Mouse (Mus musculus) heart, postnatal 0 days (tissue): ENCODE results near the gene Pde1a. TPM values are rescaled to one million over a fixed set of nuclear protein-coding genes. Genes with fewer than 3 reads are reported as not detected.

Experiments
- ATAC-seq: fragments of 200-750 bp; cut with Nextera tagmentation; 2 replicates; pipeline ENCODE4 v1.8.0; 2017; ENCODE audit warnings: low read depth, moderate number of reproducible peaks, moderate library complexity; ENCODE audit not compliant: insufficient read depth
- DNase-seq: peaks from one replicate; pipeline ENCODE4 v3.0.0-alpha.2; 2016; ENCODE audit warnings: low spot score
- H3K27ac ChIP-seq: fragments of 300-500 bp; sonication (generic); 2 replicates; pipeline ENCODE4 v1.5.1; 2014; ENCODE audit warnings: low read depth, mild to moderate bottlenecking
- H3K27me3 ChIP-seq: fragments of 300-500 bp; sonication (generic); 2 replicates; pipeline ENCODE4 v1.6.1; 2014; ENCODE audit warnings: low read length, mixed read lengths; ENCODE audit not compliant: control insufficient read depth, insufficient read depth
- H3K36me3 ChIP-seq: fragments of 300-500 bp; sonication (generic); replicated peaks from 2 replicates; pipeline ENCODE4 v1.6.1; 2014; ENCODE audit warnings: low read length, mixed read lengths; ENCODE audit not compliant: control insufficient read depth, insufficient read depth
- H3K4me1 ChIP-seq: fragments of 300-500 bp; sonication (generic); 2 replicates; pipeline ENCODE4 v1.6.1; 2014; ENCODE audit warnings: antibody characterized with exemption; ENCODE audit not compliant: control insufficient read depth, insufficient read depth
- H3K4me2 ChIP-seq: fragments of 300-500 bp; sonication (generic); 2 replicates; pipeline ENCODE4 v1.6.1; 2014; ENCODE audit warnings: low read depth, mild to moderate bottlenecking, low read length, moderate library complexity
- H3K4me3 ChIP-seq: fragments of 300-500 bp; sonication (generic); 2 replicates; pipeline ENCODE4 v1.5.1; 2014; ENCODE audit warnings: low read depth, low read length
- H3K9ac ChIP-seq: fragments of 300-500 bp; sonication (generic); replicated peaks from 2 replicates; pipeline ENCODE4 v1.6.1; 2014; ENCODE audit warnings: low read depth, low read length, mixed read lengths
- H3K9me3 ChIP-seq: fragments of 300-500 bp; sonication (generic); replicated peaks from 2 replicates; pipeline ENCODE4 v1.6.1; 2016; ENCODE audit warnings: low read length; ENCODE audit not compliant: control insufficient read depth
- CTCF ChIP-seq: IDR thresholded peaks from 2 replicates; pipeline ENCODE4 v1.5.1; 2016; ENCODE audit warnings: antibody characterized with exemption, control low read depth, low read depth
- EP300 ChIP-seq: IDR thresholded peaks from 2 replicates; pipeline ENCODE4 v1.6.1; 2016; ENCODE audit warnings: antibody characterized with exemption, low read depth
- WGBS: fragments of 180-500 bp; shearing (Covaris S2); extraction: QIAGEN DNeasy Blood & Tissue Kit; methylation state at CpG from one replicate; pipeline ENCODE4 v1.1.7; 2014; 5-methylcytosine and 5-hydroxymethylcytosine counted together
- polyA plus RNA-seq: library from polyadenylated mRNA; unstranded; fragments of >200 nt; fragmentation: Nextera tagmentation; extraction: Ambion mirVana; gene quantifications from 2 replicates; pipeline ENCODE4 v1.2.1, GENCODE M21; 2015
- total RNA-seq: library from RNA; depleted of rRNA; stranded (reverse); fragments of >200 nt; gene quantifications from 2 replicates; pipeline ENCODE4 v1.2.3, GENCODE M21; 2014; ENCODE audit warnings: low replicate concordance

The Pde1a gene
- total and polyA plus RNA-seq, 2 experiments from 2014 or later: 7.6 to 12.9 TPM

- no peak for DNase-seq
- Histone ChIP-seq H3K27ac (no peak overlapping the region), H3K4me1 (no peaks in the 10 kb centered on the region), H3K9ac (no peak overlapping the region), H3K9me3 (no peaks in the 10 kb centered on the region), H3K27me3 (no peaks in the 10 kb centered on the region), H3K4me2 (no peak overlapping the region), H3K4me3 (no peak overlapping the region), H3K36me3 (no peaks in the 10 kb centered on the region)
- no peak for TF ChIP-seq CTCF
- TF ChIP-seq EP300: no peak
- no peak for ATAC-seq
- 79% methylated on average over 6 of the region's 6 CpGs for WGBS
These were observed 171.5 kb downstream of the Pde1a start for GRCm38 (mm10) chr2:79957659-79958340.

- Histone ChIP-seq H3K4me1 (no peaks in the 10 kb centered on the region), H3K4me2 (no peak overlapping the region), H3K4me3 (no peak overlapping the region), H3K9me3 (no peaks in the 10 kb centered on the region), H3K36me3 (no peaks in the 10 kb centered on the region), H3K27ac (no peak overlapping the region), H3K9ac (no peak overlapping the region), H3K27me3 (no peaks in the 10 kb centered on the region)
- TF ChIP-seq EP300 (no peak), CTCF (no peak)
- 36% methylated on average over 8 of the region's 8 CpGs for WGBS
- no peak for DNase-seq
- no peak for ATAC-seq
These were observed 183.2 kb downstream of the Pde1a start for GRCm38 (mm10) chr2:79945898-79946675.

GRCm38 (mm10) chr2:79934660-79935059 lies 194.6 kb downstream of the Pde1a start:
- no peaks in the 10 kb centered on the region for H3K36me3 ChIP-seq
- H3K9me3 ChIP-seq: no peaks in the 10 kb centered on the region
- H3K27me3 ChIP-seq: no peaks in the 10 kb centered on the region
- DNase-seq: no peak
- H3K9ac ChIP-seq: no peak overlapping the region
- no peaks in the 10 kb centered on the region for H3K4me1 ChIP-seq
- no peak overlapping the region for H3K4me3 ChIP-seq
- no peak for ATAC-seq
- no peak overlapping the region for H3K27ac ChIP-seq
- no peak for TF ChIP-seq EP300
- TF ChIP-seq CTCF: no peak
- H3K4me2 ChIP-seq: no peak overlapping the region
- WGBS: 52% methylated on average over 5 of the region's 5 CpGs

GRCm38 (mm10) chr2:79922356-79922755 lies 206.9 kb downstream of the Pde1a start:
- TF ChIP-seq CTCF (no peak), EP300 (no peak)
- no peak for DNase-seq
- Histone ChIP-seq H3K4me1 (no peaks in the 10 kb centered on the region), H3K4me3 (no peak overlapping the region), H3K27ac (no peak overlapping the region), H3K9me3 (no peaks in the 10 kb centered on the region), H3K27me3 (no peaks in the 10 kb centered on the region), H3K9ac (no peak overlapping the region), H3K4me2 (no peak overlapping the region), H3K36me3 (no peaks in the 10 kb centered on the region)
- ATAC-seq: no peak

GRCm38 (mm10) chr2:79921375-79921774 lies 207.9 kb downstream of the Pde1a start:
- Histone ChIP-seq H3K27ac (no peak overlapping the region), H3K27me3 (no peaks in the 10 kb centered on the region), H3K9me3 (no peaks in the 10 kb centered on the region), H3K4me3 (no peak overlapping the region), H3K4me2 (no peak overlapping the region), H3K36me3 (no peaks in the 10 kb centered on the region), H3K9ac (no peak overlapping the region), H3K4me1 (no peaks in the 10 kb centered on the region)
- no peak for DNase-seq
- TF ChIP-seq CTCF (no peak), EP300 (no peak)
- 94% methylated on average over 4 of the region's 4 CpGs for WGBS
- ATAC-seq: no peak
